Mouse (Mus musculus) hindbrain, embryonic 14.5 days (tissue): ENCODE results near the gene Tax1bp3. TPM values are rescaled to one million over a fixed set of nuclear protein-coding genes. Genes with fewer than 3 reads are reported as not detected.

Source experiments
- ATAC-seq: fragments of 200-750 bp; cut with Nextera tagmentation; 2 replicates; pipeline ENCODE4 v1.8.0; 2017; ENCODE audit warnings: moderate number of reproducible peaks, mild to moderate bottlenecking, moderate TSS enrichment, moderate library complexity; ENCODE audit not compliant: low FRiP score
- DNase-seq: peaks from one replicate; pipeline ENCODE4 v3.0.0-alpha.2; 2015; ENCODE audit warnings: low spot score
- H3K27ac ChIP-seq: fragments of 300-500 bp; sonication (generic); 2 replicates; pipeline ENCODE4 v1.5.1; 2014; ENCODE audit warnings: mild to moderate bottlenecking, moderate library complexity
- H3K27me3 ChIP-seq: fragments of 300-500 bp; sonication (generic); 2 replicates; pipeline ENCODE4 v1.6.1; 2014; ENCODE audit warnings: mild to moderate bottlenecking, low read length, mixed read lengths; ENCODE audit not compliant: control insufficient read depth, insufficient read depth
- H3K36me3 ChIP-seq: fragments of 300-500 bp; sonication (generic); replicated peaks from 2 replicates; pipeline ENCODE4 v1.6.1; 2014; ENCODE audit not compliant: control insufficient read depth, insufficient read depth
- H3K4me1 ChIP-seq: fragments of 300-500 bp; sonication (generic); replicated peaks from 2 replicates; pipeline ENCODE4 v1.6.1; 2014; ENCODE audit warnings: antibody characterized with exemption, low read length, mixed read lengths; ENCODE audit not compliant: control insufficient read depth, insufficient read depth
- H3K4me2 ChIP-seq: fragments of 300-500 bp; sonication (generic); replicated peaks from 2 replicates; pipeline ENCODE4 v1.6.1; 2014; ENCODE audit warnings: mild to moderate bottlenecking, moderate library complexity
- H3K4me3 ChIP-seq: fragments of 300-500 bp; sonication (generic); replicated peaks from 2 replicates; pipeline ENCODE4 v1.5.1; 2014; ENCODE audit warnings: mild to moderate bottlenecking, low read length
- H3K9ac ChIP-seq: fragments of 300-500 bp; sonication (generic); 2 replicates; pipeline ENCODE4 v1.6.1; 2014
- H3K9me3 ChIP-seq: fragments of 300-500 bp; sonication (generic); 2 replicates; pipeline ENCODE4 v1.6.1; 2016; ENCODE audit warnings: low read length; ENCODE audit not compliant: control insufficient read depth
- WGBS: fragments of 180-500 bp; shearing (Covaris S2); extraction: QIAGEN DNeasy Blood & Tissue Kit; methylation state at CpG from one replicate; pipeline ENCODE4 v1.1.7; 2014; 5-methylcytosine and 5-hydroxymethylcytosine counted together
- polyA plus RNA-seq: library from polyadenylated mRNA; unstranded; fragments of >200 nt; fragmentation: Nextera tagmentation; extraction: Ambion mirVana; gene quantifications from 2 replicates; pipeline ENCODE4 v1.2.1, GENCODE M21; 2014

Gene Tax1bp3
- polyA plus RNA-seq, 1 experiment from 2014 or later = 132 TPM

- Histone ChIP-seq H3K4me2 (no peak overlapping the region), H3K4me1 (peaks cover under 1% of the 10 kb centered on the region; the same call in 1 of the 2 replicates), H3K27ac (no peak overlapping the region), H3K36me3 (no peaks in the 10 kb centered on the region), H3K4me3 (no peak overlapping the region), H3K9ac (no peak overlapping the region), H3K27me3 (no peaks in the 10 kb centered on the region), H3K9me3 (no peaks in the 10 kb centered on the region)
- DNase-seq (no peak), ATAC-seq (no peak)
- WGBS = 79% methylated on average over 7 of the region's 7 CpGs
These were observed 28.3 kb downstream of the Tax1bp3 start for GRCm38 (mm10) chr11:73205194-73205593.

- Histone ChIP-seq H3K27ac (no peak overlapping the region), H3K9me3 (no peaks in the 10 kb centered on the region), H3K4me3 (no peak overlapping the region), H3K4me2 (no peak overlapping the region), H3K9ac (no peak overlapping the region), H3K4me1 (no peaks in the 10 kb centered on the region), H3K27me3 (no peaks in the 10 kb centered on the region), H3K36me3 (no peaks in the 10 kb centered on the region)
- DNase-seq (no peak), ATAC-seq (no peak)
- WGBS = 77% methylated on average over 2 of the region's 2 CpGs
These were observed 30.7 kb downstream of the Tax1bp3 start for GRCm38 (mm10) chr11:73207621-73208020.

GRCm38 (mm10) chr11:73213956-73214355, 37.1 kb downstream of the Tax1bp3 start:
- DNase-seq (no peak), ATAC-seq (no peak)
- Histone ChIP-seq H3K27me3 (no peaks in the 10 kb centered on the region), H3K4me2 (no peak overlapping the region), H3K27ac (no peak overlapping the region), H3K36me3 (no peaks in the 10 kb centered on the region), H3K9me3 (no peaks in the 10 kb centered on the region), H3K9ac (no peak overlapping the region), H3K4me1 (no peaks in the 10 kb centered on the region), H3K4me3 (no peak overlapping the region)
- 81% methylated on average over 3 of the region's 3 CpGs for WGBS

- ATAC-seq (no peak), DNase-seq (no peak)
- 65% methylated on average over 2 of the region's 2 CpGs for WGBS
These were observed 42.8 kb downstream of the Tax1bp3 start for GRCm38 (mm10) chr11:73219671-73220070.

GRCm38 (mm10) chr11:73220651-73221050, 43.8 kb downstream of the Tax1bp3 start:
- Histone ChIP-seq H3K9ac (no peak overlapping the region), H3K4me1 (no peaks in the 10 kb centered on the region), H3K36me3 (no peaks in the 10 kb centered on the region), H3K4me3 (no peak overlapping the region), H3K27me3 (no peaks in the 10 kb centered on the region), H3K9me3 (no peaks in the 10 kb centered on the region), H3K4me2 (no peak overlapping the region), H3K27ac (no peak overlapping the region)
- DNase-seq = no peak
- ATAC-seq = no peak
- 90% methylated on average over 1 of the region's 1 CpGs for WGBS

More at GRCm38 (mm10) chr11:73219671-73220070, 42.8 kb downstream of the Tax1bp3 start:
- no peaks in the 10 kb centered on the region for H3K36me3 ChIP-seq
- H3K9me3 ChIP-seq = no peaks in the 10 kb centered on the region
- H3K4me2 ChIP-seq = no peak overlapping the region
- H3K9ac ChIP-seq = no peak overlapping the region
- H3K27me3 ChIP-seq = no peaks in the 10 kb centered on the region
- H3K4me3 ChIP-seq = no peak overlapping the region
- H3K27ac ChIP-seq = no peak overlapping the region
- H3K4me1 ChIP-seq = no peaks in the 10 kb centered on the region

- H3K4me1 ChIP-seq = no peaks in the 10 kb centered on the region
- no peak overlapping the region for H3K27ac ChIP-seq
- H3K9me3 ChIP-seq = no peaks in the 10 kb centered on the region
- no peak overlapping the region for H3K4me2 ChIP-seq
- H3K36me3 ChIP-seq = no peaks in the 10 kb centered on the region
- no peak for ATAC-seq
- WGBS = 43% methylated on average over 5 of the region's 5 CpGs
- no peaks in the 10 kb centered on the region for H3K27me3 ChIP-seq
- DNase-seq = no peak
- H3K9ac ChIP-seq = no peak overlapping the region
- no peak overlapping the region for H3K4me3 ChIP-seq
These were observed 46.0 kb downstream of the Tax1bp3 start for GRCm38 (mm10) chr11:73222846-73223245.

- Histone ChIP-seq H3K27me3 (no peaks in the 10 kb centered on the region), H3K9me3 (no peaks in the 10 kb centered on the region), H3K9ac (no peak overlapping the region), H3K4me2 (no peak overlapping the region), H3K36me3 (no peaks in the 10 kb centered on the region), H3K4me1 (no peaks in the 10 kb centered on the region), H3K27ac (no peak overlapping the region), H3K4me3 (no peak overlapping the region)
- DNase-seq (no peak), ATAC-seq (no peak)
- 70% methylated on average over 2 of the region's 2 CpGs for WGBS
These were observed 47.1 kb downstream of the Tax1bp3 start for GRCm38 (mm10) chr11:73223966-73224365.

GRCm38 (mm10) chr11:73225856-73226255, 49.0 kb downstream of the Tax1bp3 start:
- no peak for DNase-seq
- ATAC-seq = no peak
- no peaks in the 10 kb centered on the region for H3K9me3 ChIP-seq
- H3K4me1 ChIP-seq = no peaks in the 10 kb centered on the region
- no peak overlapping the region for H3K4me3 ChIP-seq
- no peak overlapping the region for H3K27ac ChIP-seq
- 92% methylated on average over 6 of the region's 6 CpGs for WGBS
- H3K4me2 ChIP-seq = no peak overlapping the region
- H3K27me3 ChIP-seq = no peaks in the 10 kb centered on the region
- no peak overlapping the region for H3K9ac ChIP-seq
- no peaks in the 10 kb centered on the region for H3K36me3 ChIP-seq

- WGBS = 80% methylated on average over 5 of the region's 5 CpGs
- no peaks in the 10 kb centered on the region for H3K27me3 ChIP-seq
- H3K36me3 ChIP-seq = no peaks in the 10 kb centered on the region
- H3K9ac ChIP-seq = no peak overlapping the region
- no peak overlapping the region for H3K27ac ChIP-seq
- DNase-seq (no peak), ATAC-seq (no peak)
- no peaks in the 10 kb centered on the region for H3K9me3 ChIP-seq
- H3K4me2 ChIP-seq = no peak overlapping the region
- no peak overlapping the region for H3K4me3 ChIP-seq
- no peaks in the 10 kb centered on the region for H3K4me1 ChIP-seq
These were observed 52.0 kb downstream of the Tax1bp3 start for GRCm38 (mm10) chr11:73228881-73229280.

- Histone ChIP-seq H3K27me3 (no peaks in the 10 kb centered on the region), H3K9ac (no peak overlapping the region), H3K4me1 (no peaks in the 10 kb centered on the region), H3K9me3 (no peaks in the 10 kb centered on the region), H3K36me3 (no peaks in the 10 kb centered on the region), H3K4me3 (no peak overlapping the region), H3K27ac (no peak overlapping the region), H3K4me2 (no peak overlapping the region)
- 93% methylated on average over 5 of the region's 5 CpGs for WGBS
- no peak for DNase-seq
- no peak for ATAC-seq
These were observed 53.2 kb downstream of the Tax1bp3 start for GRCm38 (mm10) chr11:73230081-73230480.
